Mouse (Mus musculus): ENCODE results near the gene Gda. TPM values are rescaled to one million over a fixed set of nuclear protein-coding genes. Genes with fewer than 3 reads are reported as not detected.

The Gda gene
- polyA plus RNA-seq, 1 experiment from 2014 or later: 4.1 TPM

GRCm38 (mm10) chr19:21491391-21491790 is 18.1 kb upstream of the Gda start:
- Histone ChIP-seq H3K27ac (ENCODE audit: low read length) (no peak overlapping the region), H3K27me3 (ENCODE audit: control insufficient read depth, insufficient read depth, low read length) (no peaks in the 10 kb centered on the region), H3K4me2 (ENCODE audit: low read depth, low read length) (no peak overlapping the region), H3K36me3 (ENCODE audit: control insufficient read depth, insufficient read depth, low read length) (no peaks in the 10 kb centered on the region), H3K4me1 (ENCODE audit: control insufficient read depth, insufficient read depth, low read length) (no peaks in the 10 kb centered on the region), H3K4me3 (replicated peaks; ENCODE audit: low read length) (no peak overlapping the region), H3K9me3 (replicated peaks; ENCODE audit: control insufficient read depth, low read length) (no peaks in the 10 kb centered on the region), H3K9ac (ENCODE audit: low read length) (no peak overlapping the region)
- ATAC-seq (ENCODE audit: insufficient read depth, low FRiP score): no peak

DNA sequence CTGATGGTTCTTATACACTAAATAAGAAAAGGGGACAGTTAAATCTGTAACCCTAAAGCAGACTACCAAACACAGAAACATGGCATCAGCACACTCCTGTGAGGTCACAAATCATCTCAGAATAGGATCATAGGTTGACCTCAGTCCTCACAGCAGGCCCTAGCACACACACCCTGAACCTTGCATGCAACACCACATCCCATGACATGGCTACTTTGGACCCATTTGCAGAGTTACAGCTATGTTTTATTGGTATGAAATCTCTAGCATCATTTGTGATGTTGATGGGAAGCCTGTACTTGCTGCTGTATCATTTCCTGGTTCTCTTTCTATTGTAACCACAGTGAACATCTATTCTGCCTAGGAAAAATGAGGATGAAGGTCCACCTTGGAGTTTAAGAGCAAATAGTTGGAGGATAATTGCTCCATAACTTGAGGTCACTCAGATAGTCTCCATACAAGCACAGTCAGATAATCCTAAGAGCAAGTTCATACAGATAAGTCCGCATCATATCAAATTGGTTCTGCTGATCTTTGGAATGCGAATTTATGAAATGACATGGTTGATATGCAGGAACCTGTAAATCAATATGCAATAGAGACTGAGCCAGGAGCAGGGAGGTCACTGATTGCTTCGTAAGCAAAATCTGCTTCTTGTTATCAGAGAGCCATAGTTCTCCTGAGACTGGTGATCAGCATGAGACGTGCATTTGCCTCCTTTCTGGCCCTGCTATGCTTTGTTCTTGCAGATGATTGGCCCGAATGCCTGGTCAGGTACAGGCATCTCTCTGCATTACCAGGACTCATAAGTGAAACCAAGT is 14.1 kb upstream of the Gda start:
- Histone ChIP-seq H3K27ac (ENCODE audit: low read length) (no peak overlapping the region), H3K4me3 (replicated peaks; ENCODE audit: low read length) (no peak overlapping the region)

GRCm38 (mm10) chr19:21482096-21482495 is 8.9 kb upstream of the Gda start:
- Histone ChIP-seq H3K4me3 (replicated peaks; ENCODE audit: low read length) (no peak overlapping the region), H3K4me2 (ENCODE audit: low read depth, low read length) (no peak overlapping the region), H3K27me3 (ENCODE audit: control insufficient read depth, insufficient read depth, low read length) (no peaks in the 10 kb centered on the region), H3K4me1 (ENCODE audit: control insufficient read depth, insufficient read depth, low read length) (no peaks in the 10 kb centered on the region), H3K9me3 (replicated peaks; ENCODE audit: control insufficient read depth, low read length) (no peaks in the 10 kb centered on the region), H3K27ac (ENCODE audit: low read length) (no peak overlapping the region), H3K36me3 (ENCODE audit: control insufficient read depth, insufficient read depth, low read length) (no peaks in the 10 kb centered on the region), H3K9ac (ENCODE audit: low read length) (no peak overlapping the region)
- ATAC-seq (ENCODE audit: insufficient read depth, low FRiP score): no peak
- 81% methylated on average over 2 of the region's 2 CpGs for WGBS

More for the DNA sequence above, 14.1 kb upstream of the Gda start:
- Histone ChIP-seq H3K36me3 (ENCODE audit: control insufficient read depth, insufficient read depth, low read length) (no peaks in the 10 kb centered on the region), H3K4me2 (ENCODE audit: low read depth, low read length) (no peak overlapping the region), H3K27me3 (ENCODE audit: control insufficient read depth, insufficient read depth, low read length) (no peaks in the 10 kb centered on the region), H3K9me3 (replicated peaks; ENCODE audit: control insufficient read depth, low read length) (no peaks in the 10 kb centered on the region), H3K9ac (ENCODE audit: low read length) (no peak overlapping the region), H3K4me1 (ENCODE audit: control insufficient read depth, insufficient read depth, low read length) (no peaks in the 10 kb centered on the region)
- 85% methylated on average over 5 of the region's 5 CpGs for WGBS
- no peak for ATAC-seq (ENCODE audit: insufficient read depth, low FRiP score)

DNA sequence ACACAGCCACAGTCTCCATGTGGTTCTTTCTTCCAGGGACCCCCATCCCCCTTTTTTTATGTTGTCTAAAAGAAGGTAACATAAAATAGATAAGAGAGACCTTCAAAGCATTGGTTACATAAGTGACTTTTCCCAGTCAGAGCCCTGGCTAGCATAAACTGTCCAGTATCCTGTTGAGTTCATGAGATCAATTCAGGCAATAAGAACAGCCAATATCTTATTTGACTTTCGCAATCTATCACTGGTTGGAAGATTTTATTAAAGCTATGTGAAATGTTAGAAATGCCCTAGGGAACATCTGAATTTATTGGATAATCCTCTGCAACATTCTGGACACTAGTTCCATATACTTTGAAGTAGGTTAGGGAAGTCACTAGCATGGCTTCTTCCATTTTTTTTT is 7.8 kb upstream of the Gda start:
- ATAC-seq (ENCODE audit: insufficient read depth, low FRiP score): no peak
- no peak overlapping the region for H3K4me3 ChIP-seq (replicated peaks; ENCODE audit: low read length)
- no peaks in the 10 kb centered on the region for H3K27me3 ChIP-seq (ENCODE audit: control insufficient read depth, insufficient read depth, low read length)
- no peaks in the 10 kb centered on the region for H3K36me3 ChIP-seq (ENCODE audit: control insufficient read depth, insufficient read depth, low read length)
- H3K27ac ChIP-seq (ENCODE audit: low read length): no peak overlapping the region
- no peaks in the 10 kb centered on the region for H3K4me1 ChIP-seq (ENCODE audit: control insufficient read depth, insufficient read depth, low read length)
- H3K4me2 ChIP-seq (ENCODE audit: low read depth, low read length): no peak overlapping the region
- no peaks in the 10 kb centered on the region for H3K9me3 ChIP-seq (replicated peaks; ENCODE audit: control insufficient read depth, low read length)
- 89% methylated on average over 1 of the region's 1 CpGs for whole genome bisulfite sequencing
- H3K9ac ChIP-seq (ENCODE audit: low read length): no peak overlapping the region

DNA sequence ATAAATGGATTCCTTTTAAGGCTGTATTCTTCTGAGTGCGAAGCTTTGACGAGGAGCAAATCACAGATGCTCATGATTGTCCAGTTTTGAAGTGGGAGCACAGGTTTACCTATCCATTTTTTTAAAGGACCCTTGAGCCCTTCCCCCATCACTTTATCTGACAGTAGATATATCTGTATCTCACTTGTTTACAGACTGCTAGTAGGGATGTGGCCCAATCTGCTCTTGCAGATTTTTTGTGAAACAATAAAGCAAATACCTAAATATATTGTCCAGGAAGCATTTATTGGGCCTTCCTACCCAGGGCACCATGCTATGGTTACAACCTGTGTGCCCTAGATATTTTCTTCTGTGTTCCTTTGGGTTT is 6.8 kb upstream of the Gda start:
- no peak for ATAC-seq (ENCODE audit: insufficient read depth, low FRiP score)
- WGBS: 50% methylated on average over 2 of the region's 2 CpGs
- no peaks in the 10 kb centered on the region for H3K4me1 ChIP-seq (ENCODE audit: control insufficient read depth, insufficient read depth, low read length)
- no peaks in the 10 kb centered on the region for H3K27me3 ChIP-seq (ENCODE audit: control insufficient read depth, insufficient read depth, low read length)
- no peak overlapping the region for H3K4me3 ChIP-seq (replicated peaks; ENCODE audit: low read length)
- H3K27ac ChIP-seq (ENCODE audit: low read length): no peak overlapping the region
- no peaks in the 10 kb centered on the region for H3K9me3 ChIP-seq (replicated peaks; ENCODE audit: control insufficient read depth, low read length)
- H3K9ac ChIP-seq (ENCODE audit: low read length): no peak overlapping the region
- H3K36me3 ChIP-seq (ENCODE audit: control insufficient read depth, insufficient read depth, low read length): no peaks in the 10 kb centered on the region
- no peak overlapping the region for H3K4me2 ChIP-seq (ENCODE audit: low read depth, low read length)

GRCm38 (mm10) chr19:21479183-21480052 is 6.2 kb upstream of the Gda start:
- 39% methylated on average over 18 of the region's 18 CpGs for WGBS
- H3K36me3 ChIP-seq (ENCODE audit: control insufficient read depth, insufficient read depth, low read length): no peaks in the 10 kb centered on the region
- no peaks in the 10 kb centered on the region for H3K27me3 ChIP-seq (ENCODE audit: control insufficient read depth, insufficient read depth, low read length)
- no peaks in the 10 kb centered on the region for H3K4me1 ChIP-seq (ENCODE audit: control insufficient read depth, insufficient read depth, low read length)
- no peak overlapping the region for H3K4me2 ChIP-seq (ENCODE audit: low read depth, low read length)
- no peak for ATAC-seq (ENCODE audit: insufficient read depth, low FRiP score)
- no peak overlapping the region for H3K27ac ChIP-seq (ENCODE audit: low read length)
- no peak overlapping the region for H3K9ac ChIP-seq (ENCODE audit: low read length)
- no peaks in the 10 kb centered on the region for H3K9me3 ChIP-seq (replicated peaks; ENCODE audit: control insufficient read depth, low read length)
- no peak overlapping the region for H3K4me3 ChIP-seq (replicated peaks; ENCODE audit: low read length)

GRCm38 (mm10) chr19:21478538-21478937 is 5.3 kb upstream of the Gda start:
- Histone ChIP-seq H3K9ac (ENCODE audit: low read length) (no peak overlapping the region), H3K36me3 (ENCODE audit: control insufficient read depth, insufficient read depth, low read length) (no peaks in the 10 kb centered on the region), H3K4me3 (replicated peaks; ENCODE audit: low read length) (no peak overlapping the region), H3K4me1 (ENCODE audit: control insufficient read depth, insufficient read depth, low read length) (no peaks in the 10 kb centered on the region), H3K4me2 (ENCODE audit: low read depth, low read length) (no peak overlapping the region), H3K27ac (ENCODE audit: low read length) (no peak overlapping the region), H3K9me3 (replicated peaks; ENCODE audit: control insufficient read depth, low read length) (no peaks in the 10 kb centered on the region), H3K27me3 (ENCODE audit: control insufficient read depth, insufficient read depth, low read length) (no peaks in the 10 kb centered on the region)
- ATAC-seq (ENCODE audit: insufficient read depth, low FRiP score): no peak
- 54% methylated on average over 3 of the region's 3 CpGs for WGBS

DNA sequence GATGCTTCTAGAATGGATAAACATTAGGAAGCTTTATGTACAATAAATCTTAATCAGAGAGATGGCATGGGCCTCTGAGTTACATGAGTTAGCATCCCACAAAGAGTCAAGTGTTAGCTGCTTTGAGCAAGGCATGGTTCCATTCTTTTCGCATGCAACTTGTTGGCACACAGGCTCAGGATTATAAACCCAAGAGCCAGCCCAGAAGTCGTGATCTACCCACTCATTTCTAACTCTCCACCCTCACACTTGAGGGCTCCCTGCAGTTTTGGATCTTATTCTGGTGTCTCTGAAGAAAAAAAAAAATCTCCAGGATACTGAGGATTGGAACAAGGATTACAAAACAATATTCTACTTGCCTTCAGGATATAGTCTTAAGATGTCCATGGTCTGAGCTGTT is 4.5 kb upstream of the Gda start:
- no peaks in the 10 kb centered on the region for H3K4me1 ChIP-seq (ENCODE audit: control insufficient read depth, insufficient read depth, low read length)
- H3K36me3 ChIP-seq (ENCODE audit: control insufficient read depth, insufficient read depth, low read length): no peaks in the 10 kb centered on the region
- 82% methylated on average over 2 of the region's 2 CpGs for WGBS
- no peak overlapping the region for H3K4me2 ChIP-seq (ENCODE audit: low read depth, low read length)
- no peak overlapping the region for H3K27ac ChIP-seq (ENCODE audit: low read length)
- H3K4me3 ChIP-seq (replicated peaks; ENCODE audit: low read length): no peak overlapping the region
- peaks cover 6% of the 10 kb centered on the region; the same call in 1 of the 2 replicates for H3K27me3 ChIP-seq (ENCODE audit: control insufficient read depth, insufficient read depth, low read length)
- H3K9me3 ChIP-seq (replicated peaks; ENCODE audit: control insufficient read depth, low read length): no peaks in the 10 kb centered on the region
- ATAC-seq (ENCODE audit: insufficient read depth, low FRiP score): no peak
- H3K9ac ChIP-seq (ENCODE audit: low read length): no peak overlapping the region

DNA sequence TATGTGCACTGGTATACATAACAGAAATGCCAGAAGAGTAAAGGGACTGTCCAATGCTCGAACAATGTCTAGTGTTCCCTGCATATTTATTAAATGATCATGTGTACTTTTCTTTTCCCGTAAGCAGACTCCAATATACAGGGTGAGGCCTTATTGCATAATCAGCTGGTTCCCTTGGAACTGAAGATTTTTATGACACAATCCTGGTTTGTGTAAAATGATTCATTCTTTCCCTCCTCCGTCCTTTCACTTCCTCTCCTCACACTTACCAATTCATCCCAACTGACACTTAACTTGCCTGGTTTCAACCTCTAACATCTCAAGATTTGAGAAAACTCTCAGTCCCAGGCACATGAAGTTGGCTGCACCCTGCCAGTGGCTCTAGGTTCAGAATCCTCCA is 3.5 kb upstream of the Gda start:
- H3K4me3 ChIP-seq (replicated peaks; ENCODE audit: low read length): no peak overlapping the region
- no peak overlapping the region for H3K9ac ChIP-seq (ENCODE audit: low read length)
- no peaks in the 10 kb centered on the region for H3K36me3 ChIP-seq (ENCODE audit: control insufficient read depth, insufficient read depth, low read length)
- H3K27ac ChIP-seq (ENCODE audit: low read length): no peak overlapping the region
- no peak for ATAC-seq (ENCODE audit: insufficient read depth, low FRiP score)
- peaks cover 13% of the 10 kb centered on the region; the same call in 1 of the 2 replicates for H3K27me3 ChIP-seq (ENCODE audit: control insufficient read depth, insufficient read depth, low read length)
- no peaks in the 10 kb centered on the region for H3K9me3 ChIP-seq (replicated peaks; ENCODE audit: control insufficient read depth, low read length)
- peaks cover 3% of the 10 kb centered on the region for H3K4me1 ChIP-seq (ENCODE audit: control insufficient read depth, insufficient read depth, low read length)
- WGBS: 71% methylated on average over 3 of the region's 3 CpGs
- no peak overlapping the region for H3K4me2 ChIP-seq (ENCODE audit: low read depth, low read length)

All from stomach, embryonic 16.5 days (tissue).